Mouse (Mus musculus) ES-E14 (cell line): Measurements from ENCODE around the gene Lrp5.

Experiments used
- HCFC1 ChIP-seq: IDR thresholded peaks from 2 replicates; pipeline ENCODE4 v1.6.1; 2012; ENCODE audit warnings: low read length, inconsistent platforms, borderline replicate concordance; ENCODE audit not compliant: insufficient read depth
- MAFK ChIP-seq: IDR thresholded peaks from 2 replicates; pipeline ENCODE4 v1.6.1; 2014; ENCODE audit warnings: mild to moderate bottlenecking, low read depth, low read length, inconsistent platforms; ENCODE audit not compliant: insufficient read depth
- ZC3H11A ChIP-seq: IDR thresholded peaks from 2 replicates; pipeline ENCODE4 v1.6.1; 2012; ENCODE audit warnings: low read depth, mild to moderate bottlenecking, inconsistent platforms, low read length, borderline replicate concordance

DNA sequence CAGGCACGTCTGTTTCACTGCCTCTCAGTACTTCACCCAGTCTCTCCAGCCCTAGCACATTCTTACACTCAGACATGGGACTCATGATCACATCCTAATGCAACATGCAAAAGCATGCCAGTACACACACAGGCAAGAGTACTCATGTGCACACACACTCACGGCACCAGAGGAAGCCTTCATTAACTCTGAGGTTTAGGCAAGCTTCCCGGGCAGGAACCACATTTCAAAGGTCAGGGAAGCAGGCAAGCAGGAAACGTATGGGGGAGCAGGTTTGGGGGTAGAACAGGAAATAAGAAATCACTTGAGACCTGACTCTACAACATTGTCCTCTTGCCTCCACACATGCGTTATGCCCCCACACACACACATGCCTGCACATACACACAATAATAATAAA lies 20.9 kb downstream of the Lrp5 start:
- TF ChIP-seq MAFK: no peak
- TF ChIP-seq HCFC1: no peak
- TF ChIP-seq ZC3H11A: no peak
